Mouse (Mus musculus): Measurements from ENCODE around the gene Gadd45b. TPM values are rescaled to one million over a fixed set of nuclear protein-coding genes. Genes with fewer than 3 reads are reported as not detected.
A peak's percentile ranks its signal among the peaks of the same experiment; 100 is the strongest.

Gene Gadd45b
- polyA plus RNA-seq, 1 experiment from 2014 or later, result 21.3 TPM

- Histone ChIP-seq H3K27me3 (ENCODE audit: control insufficient read depth, insufficient read depth, low read length) (no peaks in the 10 kb centered on the region), H3K27ac (ENCODE audit: low read depth, low read length) (peak overlapping the region; percentile 81), H3K4me3 (ENCODE audit: low read depth, low read length) (no peak overlapping the region), H3K9me3 (replicated peaks; ENCODE audit: control insufficient read depth, low read length) (no peaks in the 10 kb centered on the region), H3K9ac (ENCODE audit: low read depth, low read length) (no peak overlapping the region), H3K36me3 (ENCODE audit: control insufficient read depth, insufficient read depth, low read length) (no peaks in the 10 kb centered on the region), H3K4me2 (no peak overlapping the region), H3K4me1 (ENCODE audit: control insufficient read depth, insufficient read depth, low read length) (peaks cover 40% of the 10 kb centered on the region)
- 41% methylated on average over 10 of the region's 10 CpGs for WGBS (ENCODE audit: insufficient replicate concordance)
- no peak for ATAC-seq (replicated peaks; ENCODE audit: insufficient number of reproducible peaks, low FRiP score, low TSS enrichment)
Measured at GRCm38 (mm10) chr10:80962051-80962472, 32.2 kb downstream of the Gadd45b start.

GRCm38 (mm10) chr10:80962585-80962984, 32.7 kb downstream of the Gadd45b start:
- Histone ChIP-seq H3K4me1 (ENCODE audit: control insufficient read depth, insufficient read depth, low read length) (peaks cover 40% of the 10 kb centered on the region), H3K27ac (ENCODE audit: low read depth, low read length) (peak overlapping the region; percentile 81; the same call in 1 of the 2 replicates), H3K9ac (ENCODE audit: low read depth, low read length) (no peak overlapping the region), H3K9me3 (replicated peaks; ENCODE audit: control insufficient read depth, low read length) (no peaks in the 10 kb centered on the region), H3K4me3 (ENCODE audit: low read depth, low read length) (no peak overlapping the region), H3K36me3 (ENCODE audit: control insufficient read depth, insufficient read depth, low read length) (no peaks in the 10 kb centered on the region), H3K27me3 (ENCODE audit: control insufficient read depth, insufficient read depth, low read length) (no peaks in the 10 kb centered on the region), H3K4me2 (no peak overlapping the region)
- ATAC-seq (replicated peaks; ENCODE audit: insufficient number of reproducible peaks, low FRiP score, low TSS enrichment), result no peak
- WGBS (ENCODE audit: insufficient replicate concordance), result 86% methylated on average over 5 of the region's 5 CpGs

- H3K4me3 ChIP-seq (ENCODE audit: low read depth, low read length), result no peak overlapping the region
- no peaks in the 10 kb centered on the region for H3K27me3 ChIP-seq (ENCODE audit: control insufficient read depth, insufficient read depth, low read length)
- H3K4me2 ChIP-seq, result peak overlapping the region; percentile 12
- H3K4me1 ChIP-seq (ENCODE audit: control insufficient read depth, insufficient read depth, low read length), result peaks cover 40% of the 10 kb centered on the region
- 0 out of 2 replicates have a peak, but pooled peaks have one; percentile 24 for ATAC-seq (replicated peaks; ENCODE audit: insufficient number of reproducible peaks, low FRiP score, low TSS enrichment)
- 35% methylated on average over 12 of the region's 12 CpGs for WGBS (ENCODE audit: insufficient replicate concordance)
- peak overlapping the region; percentile 24; the same call in 1 of the 2 replicates for H3K9ac ChIP-seq (ENCODE audit: low read depth, low read length)
- no peaks in the 10 kb centered on the region for H3K36me3 ChIP-seq (ENCODE audit: control insufficient read depth, insufficient read depth, low read length)
- H3K9me3 ChIP-seq (replicated peaks; ENCODE audit: control insufficient read depth, low read length), result no peaks in the 10 kb centered on the region
- H3K27ac ChIP-seq (ENCODE audit: low read depth, low read length), result peak overlapping the region; percentile 10; the same call in 1 of the 2 replicates
Measured at GRCm38 (mm10) chr10:80963031-80963975, 33.4 kb downstream of the Gadd45b start.

GRCm38 (mm10) chr10:80966296-80966695, 36.4 kb downstream of the Gadd45b start:
- Histone ChIP-seq H3K4me2 (no peak overlapping the region), H3K36me3 (ENCODE audit: control insufficient read depth, insufficient read depth, low read length) (no peaks in the 10 kb centered on the region), H3K4me3 (ENCODE audit: low read depth, low read length) (no peak overlapping the region), H3K27me3 (ENCODE audit: control insufficient read depth, insufficient read depth, low read length) (peaks cover 2% of the 10 kb centered on the region; the same call in 1 of the 2 replicates), H3K9me3 (replicated peaks; ENCODE audit: control insufficient read depth, low read length) (peaks cover 4% of the 10 kb centered on the region; the same call in 1 of the 2 replicates), H3K9ac (ENCODE audit: low read depth, low read length) (no peak overlapping the region), H3K4me1 (ENCODE audit: control insufficient read depth, insufficient read depth, low read length) (peaks cover 34% of the 10 kb centered on the region), H3K27ac (ENCODE audit: low read depth, low read length) (no peak overlapping the region)
- WGBS (ENCODE audit: insufficient replicate concordance), result 28% methylated on average over 12 of the region's 12 CpGs
- no peak for ATAC-seq (replicated peaks; ENCODE audit: insufficient number of reproducible peaks, low FRiP score, low TSS enrichment)

- H3K4me3 ChIP-seq (ENCODE audit: low read depth, low read length), result no peak overlapping the region
- H3K4me2 ChIP-seq, result no peak overlapping the region
- H3K9ac ChIP-seq (ENCODE audit: low read depth, low read length), result no peak overlapping the region
- peaks cover 2% of the 10 kb centered on the region; the same call in 1 of the 2 replicates for H3K27me3 ChIP-seq (ENCODE audit: control insufficient read depth, insufficient read depth, low read length)
- peaks cover 4% of the 10 kb centered on the region; the same call in 1 of the 2 replicates for H3K9me3 ChIP-seq (replicated peaks; ENCODE audit: control insufficient read depth, low read length)
- 48% methylated on average over 3 of the region's 3 CpGs for WGBS (ENCODE audit: insufficient replicate concordance)
- no peak for ATAC-seq (replicated peaks; ENCODE audit: insufficient number of reproducible peaks, low FRiP score, low TSS enrichment)
- no peak overlapping the region for H3K27ac ChIP-seq (ENCODE audit: low read depth, low read length)
- peaks cover 28% of the 10 kb centered on the region for H3K4me1 ChIP-seq (ENCODE audit: control insufficient read depth, insufficient read depth, low read length)
- no peaks in the 10 kb centered on the region for H3K36me3 ChIP-seq (ENCODE audit: control insufficient read depth, insufficient read depth, low read length)
Measured at GRCm38 (mm10) chr10:80967101-80967656, 37.3 kb downstream of the Gadd45b start.

- WGBS (ENCODE audit: insufficient replicate concordance), result 86% methylated on average over 4 of the region's 4 CpGs
Measured at GRCm38 (mm10) chr10:80968106-80968505, 38.2 kb downstream of the Gadd45b start.

GRCm38 (mm10) chr10:80969298-80969697, 39.4 kb downstream of the Gadd45b start:
- Histone ChIP-seq H3K9me3 (replicated peaks; ENCODE audit: control insufficient read depth, low read length) (peaks cover 4% of the 10 kb centered on the region; the same call in 1 of the 2 replicates), H3K4me3 (ENCODE audit: low read depth, low read length) (no peak overlapping the region), H3K4me2 (no peak overlapping the region), H3K27me3 (ENCODE audit: control insufficient read depth, insufficient read depth, low read length) (peaks cover 2% of the 10 kb centered on the region; the same call in 1 of the 2 replicates), H3K9ac (ENCODE audit: low read depth, low read length) (no peak overlapping the region), H3K36me3 (ENCODE audit: control insufficient read depth, insufficient read depth, low read length) (no peaks in the 10 kb centered on the region), H3K4me1 (ENCODE audit: control insufficient read depth, insufficient read depth, low read length) (peaks cover 19% of the 10 kb centered on the region), H3K27ac (ENCODE audit: low read depth, low read length) (no peak overlapping the region)
- no peak for ATAC-seq (replicated peaks; ENCODE audit: insufficient number of reproducible peaks, low FRiP score, low TSS enrichment)
- 78% methylated on average over 3 of the region's 3 CpGs for WGBS (ENCODE audit: insufficient replicate concordance)

More at GRCm38 (mm10) chr10:80968106-80968505, 38.2 kb downstream of the Gadd45b start:
- H3K9me3 ChIP-seq (replicated peaks; ENCODE audit: control insufficient read depth, low read length), result peaks cover 4% of the 10 kb centered on the region; the same call in 1 of the 2 replicates
- no peak overlapping the region for H3K27ac ChIP-seq (ENCODE audit: low read depth, low read length)
- no peak for ATAC-seq (replicated peaks; ENCODE audit: insufficient number of reproducible peaks, low FRiP score, low TSS enrichment)
- H3K36me3 ChIP-seq (ENCODE audit: control insufficient read depth, insufficient read depth, low read length), result no peaks in the 10 kb centered on the region
- no peak overlapping the region for H3K4me3 ChIP-seq (ENCODE audit: low read depth, low read length)
- no peak overlapping the region for H3K4me2 ChIP-seq
- H3K27me3 ChIP-seq (ENCODE audit: control insufficient read depth, insufficient read depth, low read length), result peaks cover 2% of the 10 kb centered on the region; the same call in 1 of the 2 replicates
- H3K9ac ChIP-seq (ENCODE audit: low read depth, low read length), result no peak overlapping the region
- peaks cover 30% of the 10 kb centered on the region for H3K4me1 ChIP-seq (ENCODE audit: control insufficient read depth, insufficient read depth, low read length)

GRCm38 (mm10) chr10:80970159-80970558, 40.3 kb downstream of the Gadd45b start:
- Histone ChIP-seq H3K36me3 (ENCODE audit: control insufficient read depth, insufficient read depth, low read length) (no peaks in the 10 kb centered on the region), H3K4me1 (ENCODE audit: control insufficient read depth, insufficient read depth, low read length) (peaks cover 15% of the 10 kb centered on the region), H3K9me3 (replicated peaks; ENCODE audit: control insufficient read depth, low read length) (peaks cover 4% of the 10 kb centered on the region; the same call in 1 of the 2 replicates), H3K9ac (ENCODE audit: low read depth, low read length) (no peak overlapping the region), H3K4me2 (no peak overlapping the region), H3K4me3 (ENCODE audit: low read depth, low read length) (no peak overlapping the region), H3K27ac (ENCODE audit: low read depth, low read length) (no peak overlapping the region), H3K27me3 (ENCODE audit: control insufficient read depth, insufficient read depth, low read length) (peaks cover 2% of the 10 kb centered on the region; the same call in 1 of the 2 replicates)
- ATAC-seq (replicated peaks; ENCODE audit: insufficient number of reproducible peaks, low FRiP score, low TSS enrichment), result no peak
- 80% methylated on average over 8 of the region's 8 CpGs for WGBS (ENCODE audit: insufficient replicate concordance)
